Mouse (Mus musculus) kidney, postnatal 25 days (tissue): ENCODE data around the gene Fndc7.

Source experiments
- DNase-seq, 2 experiments: peaks; one replicate each; pipeline ENCODE4 v3.0.0; 2021; ENCODE audit warnings: mixed read lengths in 2 of 2

Gene Fndc7

DNA sequence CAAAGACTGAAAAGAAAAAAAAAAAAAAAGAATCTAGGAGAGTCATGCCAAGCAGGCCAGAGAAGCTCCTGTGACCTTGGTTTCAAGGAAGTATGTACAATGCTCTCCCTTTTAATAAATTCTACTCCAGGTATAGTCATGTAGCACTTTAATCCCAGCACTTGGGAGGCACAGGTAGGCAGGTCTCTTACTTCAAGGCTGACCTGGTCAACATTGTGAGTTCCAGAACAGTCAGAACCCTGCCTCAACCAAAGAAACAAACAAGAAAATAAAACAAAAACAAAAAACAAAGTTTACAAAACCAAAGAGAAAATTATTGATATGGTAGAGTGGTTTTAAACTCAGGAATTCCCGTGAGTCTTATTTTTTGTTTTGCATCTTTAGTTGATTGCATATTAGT, at the start of gene Fndc7:
Gene Fndc7, minus strand, starts transcription at position 101 of the 400 bp plus-strand sequence.
- DNase-seq, result no peak

DNA sequence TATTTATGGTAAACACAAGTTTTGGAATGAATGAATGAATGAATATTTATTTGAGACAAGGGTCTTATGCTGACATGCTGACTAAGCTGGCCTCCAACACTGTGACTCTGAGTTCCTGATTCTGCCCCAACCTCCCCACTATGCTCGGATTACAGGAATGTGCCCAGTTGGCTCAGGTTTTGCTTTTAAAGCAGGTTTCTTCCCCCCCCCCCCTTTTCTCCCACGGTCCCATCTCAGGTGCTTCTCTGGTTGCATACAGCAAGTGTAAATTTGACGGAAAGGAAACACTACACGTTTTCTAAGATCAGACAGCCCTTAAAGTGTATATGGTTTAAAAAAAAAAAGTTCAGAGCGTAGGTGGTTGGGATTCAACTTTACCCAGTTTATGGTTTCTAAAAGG, 49.8 kb upstream of the Fndc7 start, which contains the start of gene Henmt1:
Gene Henmt1, plus strand, starts transcription at position 301 of the 400 bp plus-strand sequence.
- DNase-seq, result no peak

GRCm38 (mm10) chr3:108938691-108939090, 48.9 kb upstream of the Fndc7 start:
- no peak for DNase-seq

- no peak for DNase-seq
Measured at GRCm38 (mm10) chr3:108933557-108933956, 43.7 kb upstream of the Fndc7 start.

DNA sequence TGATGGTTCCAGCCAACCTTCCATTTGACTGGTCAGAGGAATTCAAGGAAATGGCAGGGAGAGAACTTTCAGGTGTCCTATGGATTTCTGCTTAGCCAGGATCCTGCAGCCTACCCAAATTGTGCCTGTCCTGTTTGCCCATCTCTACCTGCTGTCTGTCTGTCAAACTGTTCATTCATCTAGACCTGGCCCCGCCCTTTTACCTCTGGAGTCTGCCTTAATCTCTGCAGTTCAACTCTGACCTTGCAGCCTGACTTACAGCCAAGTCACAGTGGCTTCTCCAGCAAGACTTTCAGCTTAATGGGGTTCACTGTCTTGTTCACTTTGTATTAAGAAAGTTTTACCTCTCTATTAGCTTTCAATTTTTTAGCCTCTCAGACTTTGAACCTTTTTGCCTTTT, 36.5 kb upstream of the Fndc7 start:
- no peak for DNase-seq

DNA sequence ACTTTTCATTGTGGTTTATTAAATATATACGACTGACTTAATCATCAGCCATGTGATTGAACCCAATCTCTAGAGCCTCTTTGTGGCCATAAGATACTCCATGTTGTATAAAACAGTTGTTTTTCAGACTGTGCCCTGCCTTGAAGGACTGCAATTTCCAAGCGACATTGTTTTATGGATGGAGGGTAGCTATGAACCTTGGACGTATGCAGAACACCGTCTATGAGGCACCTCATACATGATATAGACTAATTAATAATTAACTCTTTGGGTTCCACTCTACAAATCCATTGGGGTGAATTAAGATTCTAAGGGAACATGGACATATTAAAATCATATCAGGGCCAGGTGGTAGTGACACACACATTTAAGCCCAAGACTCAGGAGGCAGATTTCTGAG, 35.9 kb upstream of the Fndc7 start:
- DNase-seq, result no peak

DNA sequence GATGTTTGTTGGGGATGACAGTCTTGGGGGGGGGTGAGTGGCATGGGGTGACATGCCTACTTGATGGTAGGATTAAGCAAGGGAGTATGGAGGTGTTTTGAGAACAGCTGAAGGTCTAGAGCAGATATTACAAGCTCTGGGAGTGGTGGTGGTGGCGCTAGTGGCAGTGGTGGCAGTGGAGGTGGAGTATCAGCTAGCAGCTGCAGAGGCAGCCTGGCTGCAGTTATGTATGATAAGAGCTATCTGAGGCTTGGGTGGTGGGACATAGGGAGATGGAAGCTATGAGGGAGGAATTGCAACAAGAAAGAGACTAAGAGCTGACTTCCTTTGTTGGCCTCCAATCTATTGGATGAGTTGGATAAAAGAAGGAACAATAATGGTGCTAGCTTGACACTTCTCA, 32.0 kb upstream of the Fndc7 start:
- DNase-seq, result no peak

DNA sequence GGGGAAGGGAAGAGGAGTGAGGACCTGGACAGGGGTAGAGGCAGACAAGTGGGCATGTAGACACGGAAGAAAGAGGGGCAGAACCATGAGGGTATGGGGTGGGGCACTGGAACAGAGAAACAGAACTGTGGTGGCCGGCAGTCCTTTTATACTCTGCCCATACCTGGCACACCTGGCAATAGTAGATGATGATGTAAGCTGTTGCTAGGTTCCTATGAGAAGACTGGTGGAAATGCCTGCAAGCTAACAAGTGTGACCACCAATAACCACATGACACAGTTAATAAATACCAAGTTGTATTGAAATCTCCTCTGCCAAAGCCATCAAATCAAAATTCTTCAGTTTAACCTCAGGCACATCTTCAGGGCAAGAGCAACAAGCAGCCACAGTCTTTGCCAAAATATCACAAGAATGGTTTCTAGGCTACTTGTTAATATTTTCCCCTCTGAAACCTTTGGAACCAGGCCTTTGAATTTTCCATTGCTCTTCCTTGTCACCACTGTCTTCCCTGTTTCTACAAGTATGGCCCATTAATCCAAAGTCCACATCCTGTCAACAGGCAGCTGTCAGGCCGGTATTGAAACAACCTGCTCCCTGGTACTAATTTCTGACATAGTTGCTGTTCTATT, 30.7 kb upstream of the Fndc7 start:
- DNase-seq, result peak in 1 of 2 experiments; percentile 68

DNA sequence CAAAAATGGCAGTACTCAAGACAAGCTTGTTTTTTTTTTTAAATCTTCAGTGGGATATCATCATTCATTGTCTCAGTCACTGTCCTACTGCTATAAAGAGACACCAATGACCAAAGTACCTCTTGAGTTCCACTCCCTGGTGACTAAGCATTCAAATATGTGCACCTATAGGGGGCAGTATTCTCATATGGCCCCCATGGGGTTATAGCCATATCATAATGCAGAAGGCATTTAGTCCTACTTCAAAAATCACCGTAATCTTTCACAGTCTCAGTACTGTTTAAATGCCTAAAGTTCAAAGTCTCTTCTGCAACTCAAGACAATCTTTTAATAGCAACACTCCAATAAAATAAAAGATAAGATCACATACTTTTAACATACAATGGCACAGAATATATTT, 29.0 kb upstream of the Fndc7 start:
- no peak for DNase-seq

GRCm38 (mm10) chr3:108917986-108918385, 28.2 kb upstream of the Fndc7 start:
- DNase-seq, result no peak

DNA sequence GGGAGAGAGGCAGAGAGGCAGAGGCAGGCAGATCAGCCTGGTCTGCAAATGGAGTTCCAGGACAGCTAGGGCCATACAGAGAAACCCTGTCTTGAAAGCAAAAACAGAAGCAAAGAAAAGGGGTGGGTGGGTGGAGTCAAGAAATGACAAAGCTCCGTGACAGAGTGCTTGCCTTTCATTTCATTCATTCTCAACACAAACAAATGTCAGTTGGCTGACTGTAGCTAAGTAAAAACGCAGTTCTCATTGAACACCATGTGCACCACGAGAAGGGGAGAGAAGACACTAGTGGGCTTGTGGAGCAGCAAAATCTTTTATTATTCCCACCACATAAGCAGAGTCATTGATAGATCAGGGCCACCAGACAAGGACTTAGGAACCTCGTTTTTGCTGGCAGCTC, 27.0 kb upstream of the Fndc7 start:
- DNase-seq, result no peak

DNA sequence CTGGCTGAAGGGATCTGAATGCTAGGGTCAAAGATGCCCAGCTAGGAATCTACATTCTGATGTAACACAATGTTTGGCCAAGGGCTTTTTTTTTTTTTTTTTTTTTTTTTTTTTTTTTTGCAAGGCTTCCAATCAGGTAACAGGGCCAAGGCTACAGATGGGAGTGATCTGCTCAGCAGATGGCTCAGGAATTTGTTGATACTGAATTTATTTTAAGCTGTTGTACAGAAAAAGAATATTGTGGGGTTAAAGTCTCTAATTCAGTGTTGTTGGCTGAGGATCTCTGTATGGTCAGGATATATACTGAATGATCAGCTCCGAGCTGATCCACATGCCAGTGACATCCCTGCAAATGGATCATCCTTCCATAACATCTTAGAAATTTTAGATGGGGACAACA, 26.2 kb upstream of the Fndc7 start:
- DNase-seq, result no peak

- DNase-seq, result peak; percentile 97 to 99
Measured at GRCm38 (mm10) chr3:108911548-108912413, 22.0 kb upstream of the Fndc7 start, which contains the start of gene Prpf38b. TSS of gene Prpf38b (minus strand) at chr3:108911727.

GRCm38 (mm10) chr3:108911081-108911547, 21.3 kb upstream of the Fndc7 start:
- DNase-seq, result peak; percentile 57 to 76

DNA sequence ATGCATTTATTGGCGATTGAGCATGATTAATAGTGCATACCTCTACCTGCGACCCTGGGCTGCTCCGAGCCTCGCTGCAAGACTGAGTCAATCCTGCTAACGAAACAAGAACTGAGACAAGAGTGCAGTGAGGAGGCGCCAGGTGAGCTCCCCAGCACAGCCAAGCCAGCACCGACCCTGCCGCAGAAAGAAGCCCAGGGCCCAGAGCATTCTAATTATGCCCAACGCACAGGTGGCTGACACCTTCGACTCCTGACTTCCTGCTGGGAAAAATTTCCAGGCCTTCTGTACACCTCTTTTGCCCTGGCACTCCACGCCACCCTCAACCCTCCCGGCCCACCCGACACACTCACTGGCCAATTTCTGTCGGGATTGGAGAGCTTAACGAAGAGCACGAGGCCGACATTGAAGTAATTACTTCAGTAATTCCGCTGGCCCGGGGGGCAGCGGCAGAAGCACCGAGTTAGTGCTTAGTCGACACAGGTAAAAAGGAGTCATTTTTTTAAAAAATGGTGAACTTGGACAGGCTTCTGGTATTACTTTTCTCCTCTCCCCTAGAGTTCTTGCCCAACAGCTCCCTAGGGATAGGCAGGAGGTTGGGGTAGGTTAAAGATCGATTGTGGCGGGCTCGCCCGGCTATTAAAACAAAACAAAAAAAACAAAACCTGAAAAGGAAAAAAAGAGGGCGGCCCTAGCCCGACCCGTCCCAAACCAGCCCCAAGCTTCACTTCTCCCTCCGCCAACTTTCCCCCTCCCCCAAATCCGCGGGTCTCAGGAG, 20.7 kb upstream of the Fndc7 start:
- peak in 1 of 2 experiments; percentile 39 for DNase-seq

GRCm38 (mm10) chr3:108902934-108903333, 13.1 kb upstream of the Fndc7 start:
- DNase-seq, result no peak

GRCm38 (mm10) chr3:108902038-108902437, 12.2 kb upstream of the Fndc7 start:
- DNase-seq, result no peak

GRCm38 (mm10) chr3:108900681-108901080, 10.9 kb upstream of the Fndc7 start:
- no peak for DNase-seq

DNA sequence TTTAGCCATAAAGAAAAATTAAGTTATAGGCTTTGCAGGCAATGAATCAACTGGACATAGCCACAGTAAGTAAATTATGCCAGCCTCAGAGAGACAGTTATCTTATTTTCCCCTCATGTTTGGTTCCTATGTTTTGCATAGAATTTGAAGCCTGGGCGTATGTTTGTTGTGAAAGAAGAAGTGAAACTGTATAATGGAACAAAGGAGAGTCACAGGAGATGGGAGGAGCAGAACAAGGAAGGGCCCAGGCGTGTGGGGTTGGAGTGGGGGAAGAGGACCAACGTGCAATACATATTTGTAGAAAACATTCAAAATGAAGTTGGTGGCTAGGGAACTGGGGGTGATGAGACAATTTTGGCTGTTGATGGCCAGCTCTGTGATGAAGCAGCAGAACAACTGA, 10.3 kb upstream of the Fndc7 start:
- DNase-seq, result no peak

DNA sequence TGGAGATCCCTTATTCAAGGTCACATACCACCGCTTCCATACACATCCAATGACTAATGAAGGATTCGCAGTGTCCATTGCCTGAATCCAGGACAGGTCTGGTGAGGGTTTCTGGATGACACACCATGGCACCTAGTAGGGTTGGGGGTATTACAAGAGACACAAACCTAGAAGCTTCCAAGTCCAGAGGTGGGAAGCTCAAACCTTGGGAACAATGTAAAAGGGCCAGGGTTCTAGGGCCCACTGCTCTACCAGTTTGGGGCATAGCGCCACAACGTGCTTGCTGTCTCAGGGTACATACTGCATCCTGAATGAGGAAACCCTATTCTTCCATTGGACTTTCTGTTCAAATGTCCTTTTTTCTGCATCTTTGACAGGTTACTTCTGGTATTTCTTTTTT, 8.8 kb upstream of the Fndc7 start:
- no peak for DNase-seq

- no peak for DNase-seq
Measured at GRCm38 (mm10) chr3:108892914-108893313, 3.1 kb upstream of the Fndc7 start.

DNA sequence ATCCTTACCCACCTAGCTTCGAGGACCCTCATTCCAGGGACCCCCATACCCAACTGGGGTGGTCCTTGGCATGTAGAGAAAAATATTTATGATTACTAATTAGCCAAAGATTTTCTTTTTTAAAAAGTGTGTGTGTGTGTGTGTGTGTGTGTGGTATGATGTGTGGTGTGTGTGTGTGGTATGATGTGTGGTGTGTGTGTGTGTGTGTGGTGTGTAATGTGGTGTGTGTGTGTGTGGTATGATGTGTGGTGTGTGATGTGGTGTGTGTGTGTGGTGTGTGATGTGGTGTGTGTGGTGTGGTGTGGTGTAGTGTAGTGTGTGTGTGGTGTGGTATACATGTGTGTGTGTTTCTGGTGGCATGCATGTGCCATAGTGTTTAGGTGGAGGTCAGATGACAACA, 2.3 kb upstream of the Fndc7 start:
- no peak for DNase-seq

DNA sequence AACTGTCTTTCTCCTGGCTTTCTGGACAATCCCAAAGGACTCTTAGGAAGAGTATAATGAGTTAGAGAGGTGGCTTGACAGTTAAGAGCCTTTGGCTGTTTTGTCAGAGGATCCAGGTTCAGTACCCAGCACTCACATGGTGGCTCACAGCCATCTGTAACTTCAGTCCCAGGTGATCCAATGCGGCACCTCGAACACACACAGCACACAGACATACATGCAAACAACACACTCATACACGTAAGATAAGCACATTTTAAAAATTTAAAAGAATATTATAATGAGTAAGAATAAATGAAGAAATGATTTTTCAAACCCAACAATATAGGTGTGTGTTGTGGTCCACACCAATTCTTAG, 2.2 kb downstream of the Fndc7 start:
- DNase-seq, result no peak
